Mouse (Mus musculus) thymus, postnatal 4 days (tissue): Measurements from ENCODE around the gene Dlgap1.
A peak's percentile ranks its signal among the peaks of the same experiment; 100 is the strongest.

Experiments used
- DNase-seq: peaks from one replicate; pipeline ENCODE4 v3.0.0; 2021

Gene Dlgap1

DNA sequence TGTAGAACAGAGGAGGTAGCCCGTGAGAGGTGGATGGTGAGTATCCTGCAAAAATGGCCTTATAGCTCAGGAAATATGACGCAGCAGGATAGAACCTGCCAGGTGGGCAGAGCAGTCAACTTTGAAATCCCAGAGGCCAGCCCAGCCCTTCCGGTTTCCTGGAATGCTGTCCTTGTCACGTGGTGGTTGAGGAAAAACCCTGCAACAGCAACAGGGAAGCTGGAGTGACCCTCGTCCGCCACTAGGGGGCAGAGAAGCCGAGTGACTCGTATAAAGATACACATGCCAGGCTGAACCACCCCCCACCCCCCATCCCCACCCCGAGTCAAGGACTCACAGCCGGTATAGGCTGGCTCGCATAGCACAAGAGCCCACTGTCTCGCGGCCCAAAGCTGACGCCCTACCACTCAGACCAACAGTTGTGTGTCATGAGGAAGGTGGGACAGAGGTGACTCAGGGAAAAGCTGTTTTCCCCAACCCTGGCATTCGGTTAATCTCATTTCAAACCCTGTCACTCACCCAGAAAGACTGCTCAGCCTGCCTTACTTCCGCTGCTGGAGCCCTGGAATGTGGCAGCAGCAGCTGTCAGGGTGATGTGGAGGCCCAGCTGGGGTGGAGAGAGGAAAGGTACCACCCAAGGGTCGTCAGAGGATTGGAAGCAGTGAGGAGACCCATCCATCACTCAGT lies 769.4 kb downstream of the Dlgap1 start:
- peak; percentile 83 for DNase-seq

DNA sequence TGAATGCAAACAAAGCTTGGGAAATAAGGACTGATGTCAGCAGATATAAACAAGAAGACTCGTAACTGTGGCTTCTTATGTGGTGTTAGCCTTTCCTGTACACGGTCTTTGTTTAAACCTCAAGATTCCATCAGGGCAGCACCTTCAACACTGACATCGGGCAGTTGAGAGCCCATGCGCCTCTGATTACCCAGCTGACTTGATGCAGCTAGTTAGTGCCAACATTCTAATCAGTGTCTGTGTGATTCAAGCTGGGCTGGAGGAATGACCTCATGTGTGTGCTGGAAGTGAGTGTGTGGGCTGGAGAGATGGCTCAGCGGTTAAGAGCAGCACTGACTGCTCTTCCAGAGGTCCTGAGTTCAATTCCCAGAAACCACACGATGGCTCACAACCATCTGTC lies 770.5 kb downstream of the Dlgap1 start:
- DNase-seq, result no peak

DNA sequence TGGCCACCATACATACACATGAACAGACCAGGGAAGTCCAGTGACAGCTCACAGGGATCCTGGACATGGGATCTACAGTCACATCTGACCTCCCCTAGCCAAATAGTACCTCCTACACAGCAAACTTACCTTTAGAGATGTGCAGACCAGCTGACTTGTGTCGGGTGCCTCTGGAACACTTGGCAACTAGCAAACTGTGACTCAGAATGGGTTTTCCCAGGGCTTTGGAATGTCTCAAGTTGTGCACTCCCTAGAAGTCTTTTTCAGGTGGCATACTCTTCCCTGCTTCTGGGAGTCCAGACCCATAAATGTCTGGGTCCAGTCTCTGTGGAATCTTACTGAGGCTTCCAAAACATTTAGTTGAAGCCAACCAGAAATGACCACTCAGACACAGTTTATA lies 772.8 kb downstream of the Dlgap1 start:
- no peak for DNase-seq

DNA sequence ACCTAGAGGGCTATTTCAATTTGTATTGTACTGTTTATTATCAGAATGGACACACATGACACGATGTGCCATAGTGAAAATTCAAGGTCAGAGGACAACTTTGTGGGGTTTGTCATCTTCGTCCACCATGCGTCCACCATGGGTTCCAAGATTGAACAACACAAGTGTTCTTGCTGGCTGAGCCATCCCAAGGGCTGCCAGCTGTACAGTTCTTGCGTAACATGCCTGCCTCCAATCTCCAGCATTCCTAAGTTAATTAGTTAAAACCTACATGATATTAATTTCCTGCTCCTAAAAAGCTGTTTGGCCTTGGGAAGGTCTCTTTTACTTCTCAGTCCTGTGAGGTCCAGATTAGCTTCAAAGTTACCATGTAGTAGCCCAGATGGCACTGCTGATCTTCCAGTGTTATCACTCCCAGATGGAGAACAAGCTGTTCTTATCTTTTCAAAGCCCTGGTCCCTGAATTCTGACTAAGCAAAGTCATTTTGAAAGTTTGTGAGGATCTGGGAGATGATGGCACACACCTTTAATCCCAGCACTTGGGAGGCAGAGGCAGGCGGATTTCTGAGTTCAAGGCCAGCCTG lies 775.8 kb downstream of the Dlgap1 start:
- no peak for DNase-seq

DNA sequence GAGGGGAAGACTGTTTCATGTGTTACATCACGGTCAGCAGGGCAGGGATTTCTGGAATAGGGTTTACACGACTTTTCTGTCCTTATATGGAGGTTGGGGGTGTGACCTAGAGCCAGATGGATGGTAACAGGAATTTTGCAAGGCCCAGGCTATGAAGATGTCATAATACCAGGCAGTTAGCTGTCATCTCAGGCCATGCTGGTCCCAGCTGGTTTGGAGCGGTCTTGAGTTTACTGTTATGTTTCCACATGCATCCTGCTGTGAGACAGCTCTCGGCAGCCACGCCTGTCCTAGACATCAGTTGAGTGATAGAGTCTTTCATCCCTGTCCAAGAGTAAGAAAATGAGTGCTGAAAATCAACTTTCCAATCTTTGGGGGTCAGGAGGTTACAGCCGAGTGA lies 776.5 kb downstream of the Dlgap1 start:
- DNase-seq, result no peak

DNA sequence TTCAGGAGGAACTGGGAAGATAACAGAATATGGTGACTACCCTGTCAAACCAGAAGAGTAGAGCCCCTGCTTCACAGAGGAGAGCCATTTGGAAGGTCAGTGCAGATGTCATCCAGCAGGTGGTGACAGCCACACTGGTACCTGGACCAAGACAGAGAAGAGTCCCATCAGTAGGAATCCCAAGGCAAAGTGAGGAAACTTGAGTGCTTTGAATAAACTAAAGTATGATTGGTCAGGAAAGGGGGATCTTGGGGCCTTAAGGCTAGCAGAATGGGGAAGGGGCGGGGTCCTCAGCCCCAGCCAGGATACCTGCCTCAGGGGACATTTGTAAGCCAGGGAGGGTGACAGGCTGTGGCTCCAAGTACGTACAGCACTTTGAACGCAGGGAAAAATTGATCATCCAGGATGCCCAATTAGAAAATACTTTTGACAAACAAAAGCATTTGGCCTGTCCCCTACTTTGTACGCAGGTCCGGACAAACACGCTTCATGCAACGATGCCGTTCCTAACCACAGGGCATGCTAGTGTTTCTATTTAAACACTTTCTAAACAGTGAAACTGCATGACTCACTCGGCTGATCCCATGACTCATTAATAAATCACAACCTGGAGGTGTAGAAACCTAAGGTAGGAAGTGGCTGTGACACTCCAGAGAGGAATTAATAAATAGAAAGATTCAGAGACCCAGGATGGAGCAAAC lies 777.7 kb downstream of the Dlgap1 start:
- no peak for DNase-seq

DNA sequence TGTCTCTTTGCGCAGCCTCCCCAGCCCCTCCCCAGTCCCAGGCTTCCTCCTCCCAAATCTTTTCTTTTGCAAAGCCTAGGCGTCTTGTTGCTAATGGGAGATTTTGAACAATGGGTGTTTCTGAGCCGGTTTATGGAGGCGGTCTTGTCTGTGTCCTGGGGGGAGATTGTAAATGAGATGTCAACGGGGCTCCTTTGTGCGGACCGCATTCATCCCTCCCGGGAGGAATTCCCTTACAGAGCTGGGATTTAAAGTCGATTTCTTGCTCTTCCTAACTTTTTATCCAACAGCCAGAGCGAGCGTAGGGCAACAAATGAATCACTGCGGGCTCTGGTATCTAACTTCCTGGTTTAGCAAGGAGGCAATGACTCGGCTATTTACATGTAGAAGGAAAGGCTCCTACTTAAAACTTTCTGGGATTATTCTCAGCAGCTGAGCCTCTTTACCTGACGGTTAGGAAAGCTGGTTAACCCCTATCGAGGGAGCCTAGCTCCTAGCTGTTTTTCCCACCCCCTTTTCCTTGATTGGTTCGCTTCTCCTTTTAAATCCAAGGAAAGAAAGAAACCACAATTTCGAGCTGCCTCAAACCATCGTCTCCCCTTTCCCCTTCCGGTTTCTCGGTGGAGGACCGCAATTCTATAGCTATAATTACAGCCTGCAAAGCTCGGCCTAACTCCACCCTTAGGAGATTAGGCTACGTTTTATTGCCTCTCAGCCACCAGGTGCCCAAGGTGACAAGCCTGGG lies 779.0 kb downstream of the Dlgap1 start:
- DNase-seq, result no peak

DNA sequence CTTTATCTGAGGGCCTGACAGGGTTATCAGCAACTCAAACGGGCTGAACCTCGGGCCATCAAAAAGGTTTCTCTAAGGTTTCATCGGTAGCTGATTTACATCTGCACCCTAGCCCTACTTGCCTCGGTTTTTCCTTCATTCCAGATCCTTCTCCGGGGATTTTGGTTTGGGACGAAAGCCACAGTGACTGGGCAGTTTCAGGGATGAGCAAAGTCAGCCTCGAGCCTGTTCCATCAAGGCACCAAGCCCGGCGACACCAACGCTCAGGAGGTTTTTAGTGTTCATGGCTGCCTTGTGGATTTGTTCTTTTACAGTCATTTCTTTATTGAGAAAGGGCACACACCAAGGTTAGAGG lies 779.6 kb downstream of the Dlgap1 start:
- DNase-seq, result no peak

DNA sequence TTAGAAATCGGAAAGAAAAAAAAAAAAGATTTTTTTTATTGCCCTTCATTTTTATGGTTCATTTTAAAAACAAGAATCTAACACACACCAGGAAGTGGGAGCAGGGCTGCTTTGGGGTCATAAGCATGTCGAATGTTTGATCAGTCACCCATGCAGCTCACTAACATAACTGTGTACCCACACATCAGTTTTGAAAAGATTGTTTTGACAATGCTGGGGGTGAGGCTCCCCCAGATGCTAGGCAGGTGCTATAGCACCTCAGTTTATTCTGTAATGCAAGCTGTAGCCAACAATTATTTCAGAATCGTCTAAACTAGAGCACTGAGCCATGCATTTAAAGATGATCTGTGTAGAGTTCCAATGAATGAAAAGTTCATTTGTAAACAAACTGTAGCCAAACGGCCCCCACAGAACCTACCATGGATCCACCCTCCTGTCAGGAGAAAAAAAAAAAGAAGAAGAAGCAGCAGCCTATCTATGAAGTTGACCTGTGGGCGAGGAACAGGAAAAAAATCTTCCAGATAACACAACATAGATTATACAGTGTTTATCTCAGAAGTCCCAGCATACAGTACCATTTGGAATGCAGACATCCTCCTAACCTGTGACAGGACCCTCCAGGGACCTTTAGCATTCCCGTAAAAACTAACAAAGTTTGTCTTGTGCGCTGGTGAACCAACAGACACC lies 780.2 kb downstream of the Dlgap1 start:
- DNase-seq, result no peak

DNA sequence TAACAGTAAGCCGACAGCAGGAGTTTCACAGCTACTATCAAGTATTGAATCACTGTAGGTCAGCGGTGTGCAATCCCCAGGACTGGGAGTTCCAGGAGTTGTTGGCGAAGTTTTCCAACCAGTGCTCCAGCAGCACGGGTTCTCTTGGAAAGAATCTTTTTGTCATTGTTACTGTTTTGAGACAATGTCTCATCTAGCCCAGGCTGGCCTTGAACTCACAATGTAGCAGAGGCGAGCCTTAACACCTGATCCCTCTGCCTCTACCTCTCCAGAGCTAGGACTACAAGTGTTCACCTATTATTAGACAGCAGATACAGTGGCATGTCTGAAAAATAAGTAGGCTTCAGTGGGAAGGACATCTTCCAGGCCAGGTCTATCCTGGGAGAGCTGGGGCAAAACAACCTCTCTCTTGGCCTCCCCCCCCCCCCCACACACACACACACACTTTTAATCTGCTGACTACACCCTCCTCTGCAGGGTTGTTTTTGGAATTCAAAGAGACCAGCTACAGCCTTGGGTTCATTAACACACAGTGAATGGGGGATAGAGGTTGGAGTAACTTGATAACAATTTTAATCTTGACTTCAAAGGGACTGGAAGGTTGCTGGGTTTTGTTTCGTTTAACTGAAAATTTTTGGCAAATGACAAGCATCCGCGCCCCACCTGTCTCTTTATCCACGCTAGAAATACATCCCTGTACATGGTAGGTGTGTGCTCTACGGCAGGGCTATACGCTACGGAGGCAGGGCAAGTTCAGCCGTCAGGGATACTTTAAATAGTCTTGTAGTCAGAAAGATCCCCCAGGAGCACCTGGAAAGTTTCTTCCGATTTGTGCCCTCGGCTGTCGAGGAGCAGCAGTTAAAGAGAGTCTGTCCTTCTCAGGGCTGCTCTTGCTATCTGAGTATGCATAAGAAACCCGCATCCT lies 781.6 kb downstream of the Dlgap1 start:
- no peak for DNase-seq

DNA sequence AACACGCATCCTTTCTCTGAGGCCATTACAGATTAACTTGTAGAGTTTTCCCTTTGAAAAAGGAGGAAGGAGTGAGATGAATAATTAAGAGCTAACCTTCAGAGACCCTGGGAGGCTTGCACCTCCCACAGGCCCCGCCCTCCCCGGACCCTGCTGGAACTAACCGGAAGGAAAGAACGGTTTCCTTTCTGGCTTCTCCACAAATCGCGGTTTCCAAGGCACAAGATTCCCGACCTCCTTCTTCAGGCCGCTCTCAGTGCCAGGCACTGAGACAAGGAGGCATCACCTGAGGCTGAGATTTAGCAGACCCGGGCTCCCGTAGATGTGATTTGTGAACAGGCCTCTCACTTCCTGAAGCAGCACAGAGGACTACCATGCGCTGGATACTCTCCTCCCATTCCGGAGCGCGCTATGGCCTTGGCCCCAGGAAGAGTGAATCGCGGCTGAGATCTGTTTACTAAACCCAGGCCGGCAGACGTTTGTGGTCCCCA lies 782.3 kb downstream of the Dlgap1 start:
- peak; percentile 34 for DNase-seq

DNA sequence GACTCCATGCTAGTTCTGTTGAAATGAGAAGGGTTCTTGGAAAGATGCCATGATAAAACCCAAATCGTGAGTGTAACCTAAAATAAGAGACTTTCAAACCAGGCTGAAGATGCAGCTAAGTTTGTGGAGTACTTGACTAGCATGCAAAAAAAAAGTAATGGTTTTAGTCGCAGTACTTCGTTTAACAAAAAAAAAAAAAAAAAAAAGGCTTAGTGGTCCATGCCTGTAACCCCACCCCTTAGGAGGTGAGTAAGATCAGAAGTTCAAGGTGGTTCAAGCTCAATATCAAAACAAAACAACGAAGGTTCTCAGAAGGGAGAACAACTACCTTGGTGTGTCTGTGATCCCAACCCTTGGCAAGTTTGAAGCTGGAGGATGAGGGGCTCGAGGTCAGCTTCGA lies 782.8 kb downstream of the Dlgap1 start:
- no peak for DNase-seq

DNA sequence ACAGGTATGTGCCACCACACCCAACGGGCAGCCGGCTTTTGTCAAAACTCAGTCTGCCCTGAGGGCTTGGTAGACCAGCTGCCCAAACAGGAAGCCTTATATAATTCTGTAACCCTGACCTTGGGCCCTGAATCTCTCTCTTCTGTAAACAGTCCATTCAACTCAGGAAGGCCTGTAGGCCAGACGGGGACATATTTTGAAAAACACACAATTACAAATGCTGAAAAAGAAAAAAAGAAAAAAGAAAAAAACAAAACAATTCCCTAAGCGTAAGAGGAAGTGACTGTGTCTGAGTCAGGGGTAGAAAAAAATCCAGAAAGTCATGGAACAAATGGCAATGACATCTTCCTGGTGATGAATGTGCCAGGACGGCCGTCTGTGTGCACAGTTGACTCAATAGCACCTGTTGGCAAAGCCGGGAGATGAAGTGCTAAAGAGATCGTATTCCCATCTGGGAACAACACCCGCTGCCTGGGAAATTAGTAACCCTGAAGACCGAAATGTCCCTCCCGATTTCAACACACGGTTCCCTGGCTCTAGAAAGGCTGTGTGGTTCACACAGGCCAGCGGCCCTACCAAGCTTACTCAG lies 784.7 kb downstream of the Dlgap1 start:
- no peak for DNase-seq

DNA sequence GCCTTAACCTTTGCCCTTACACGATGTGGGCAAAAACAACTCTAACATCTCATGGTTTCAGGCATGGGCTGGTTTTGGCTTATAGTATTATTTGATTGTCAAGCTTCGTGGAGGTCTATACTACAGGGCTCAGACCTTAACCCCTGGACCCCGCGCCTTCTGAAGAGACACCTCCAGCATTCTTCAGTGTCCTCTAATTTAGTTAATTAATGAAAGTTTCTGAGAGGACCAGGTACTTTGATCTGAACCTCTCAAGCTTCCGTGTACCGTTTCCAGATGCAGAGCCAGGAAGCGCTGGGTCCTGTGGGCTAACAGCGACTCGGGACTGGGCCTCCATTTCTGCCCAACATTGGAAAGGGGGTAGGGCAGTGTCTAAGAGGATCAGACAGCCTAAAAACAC lies 785.2 kb downstream of the Dlgap1 start:
- no peak for DNase-seq

DNA sequence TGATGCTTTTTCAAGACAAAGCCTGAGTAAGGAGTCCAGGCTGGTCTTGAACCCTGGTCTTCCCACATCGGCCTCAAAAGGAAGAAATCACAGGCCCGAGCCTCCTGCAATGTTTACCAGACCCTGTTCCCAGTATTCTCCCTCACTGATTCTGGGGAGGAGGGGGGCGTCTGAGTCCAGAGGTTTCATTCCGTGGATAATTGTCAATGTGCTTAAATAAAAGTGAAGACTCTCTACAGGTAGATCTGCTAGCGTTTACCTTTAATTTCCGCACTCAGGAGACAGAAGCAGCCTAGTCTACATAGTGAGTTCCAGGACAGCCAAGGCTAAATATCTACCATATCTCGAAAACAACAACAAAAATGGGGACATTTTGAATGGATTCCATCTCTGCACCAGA lies 785.8 kb downstream of the Dlgap1 start:
- DNase-seq, result no peak

DNA sequence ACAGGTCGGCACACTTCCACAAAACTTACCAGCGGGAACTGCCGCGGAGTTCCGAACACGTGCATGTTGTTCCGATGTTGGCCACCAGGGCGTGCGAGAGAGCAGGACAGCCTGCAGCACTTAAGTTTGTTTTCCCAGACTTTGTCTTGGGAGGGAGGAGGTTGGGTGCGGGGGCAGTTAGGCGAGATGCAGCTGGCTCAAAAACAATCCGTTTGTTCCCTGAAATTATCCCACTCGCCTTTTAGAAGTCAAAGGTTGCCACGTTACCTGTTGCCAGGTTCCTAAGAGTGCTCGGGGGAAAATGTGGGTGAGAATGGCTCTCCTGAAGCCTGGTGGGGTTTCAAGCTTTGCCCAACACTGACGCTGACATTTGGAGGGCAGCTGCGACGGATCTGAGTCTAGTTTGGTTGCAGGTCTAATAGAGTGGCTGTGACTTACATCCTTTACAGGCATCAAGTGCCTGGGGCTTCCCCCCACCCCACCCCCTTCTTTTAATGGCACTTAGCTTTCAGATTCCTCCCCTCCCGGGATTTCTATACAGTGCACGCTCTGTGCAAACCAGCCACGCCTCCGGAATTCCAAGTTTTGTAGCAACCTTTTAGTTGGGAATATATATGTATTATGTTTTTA lies 786.3 kb downstream of the Dlgap1 start:
- DNase-seq, result peak; percentile 91

DNA sequence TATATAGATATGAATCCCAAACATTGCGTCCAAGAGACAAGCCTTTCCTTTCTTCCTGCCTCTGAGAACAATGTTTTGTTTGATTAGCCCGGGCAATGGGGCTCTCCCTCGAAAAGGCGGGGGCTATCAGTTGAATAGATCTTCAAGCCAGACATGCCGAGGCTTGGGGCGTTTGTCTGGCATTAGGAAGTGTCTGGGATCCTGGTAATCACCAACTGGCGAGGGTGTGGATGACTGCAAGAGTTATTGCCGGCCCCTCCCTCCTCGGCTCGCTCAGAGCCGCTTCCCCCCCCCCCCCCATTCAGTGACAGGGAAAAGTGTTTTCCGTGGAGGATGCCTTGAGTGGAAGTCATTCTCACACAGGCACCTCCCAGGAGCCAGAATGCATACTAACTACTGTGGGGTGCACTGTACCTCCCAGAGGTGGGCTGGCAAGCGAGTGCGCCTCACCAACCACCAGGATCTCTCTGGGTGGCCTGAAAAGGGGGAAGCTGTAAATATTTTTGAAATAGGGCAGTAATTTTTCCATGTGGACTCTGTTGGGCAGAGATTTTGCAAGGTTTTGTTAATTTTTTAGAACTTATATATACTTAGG lies 786.9 kb downstream of the Dlgap1 start:
- no peak for DNase-seq

DNA sequence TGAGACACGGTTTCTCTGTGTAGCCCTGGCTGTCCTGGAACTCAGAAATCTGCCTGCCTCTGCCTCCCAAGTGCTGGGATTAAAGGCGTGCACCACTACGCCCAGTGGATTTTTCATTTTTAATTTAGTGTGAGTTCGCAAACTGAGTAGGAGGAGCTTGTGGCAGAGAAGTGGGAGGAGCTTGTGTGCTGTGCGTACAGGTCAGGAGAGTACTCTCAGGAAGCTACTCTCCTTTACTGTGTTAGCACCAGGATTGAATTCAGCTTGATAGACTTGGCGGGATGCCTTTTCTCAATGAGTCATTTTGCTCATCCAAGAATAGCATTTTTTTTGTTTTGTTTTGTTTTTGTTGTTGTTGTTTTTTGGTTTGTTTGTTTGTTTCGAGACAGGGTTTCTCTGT lies 793.1 kb downstream of the Dlgap1 start:
- no peak for DNase-seq

DNA sequence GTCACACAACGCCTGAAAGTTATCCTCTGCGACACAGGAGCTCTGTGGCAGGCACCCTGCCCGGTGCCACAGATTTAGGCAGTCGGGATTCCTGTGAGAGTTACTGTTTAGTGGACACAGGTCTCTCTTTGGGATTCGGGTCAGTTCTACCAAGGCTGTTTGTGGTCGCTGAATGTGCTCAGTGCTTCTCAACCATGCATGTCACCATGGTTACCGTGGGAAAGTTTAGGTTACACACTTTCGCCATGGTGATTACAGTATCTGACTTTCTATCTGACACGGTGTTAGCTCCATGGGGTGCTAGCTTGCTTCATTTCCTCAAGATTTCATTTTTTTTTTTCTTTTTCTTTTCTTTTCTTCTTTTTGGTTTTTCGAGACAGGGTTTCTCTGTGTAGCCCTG lies 793.8 kb downstream of the Dlgap1 start:
- DNase-seq, result no peak

DNA sequence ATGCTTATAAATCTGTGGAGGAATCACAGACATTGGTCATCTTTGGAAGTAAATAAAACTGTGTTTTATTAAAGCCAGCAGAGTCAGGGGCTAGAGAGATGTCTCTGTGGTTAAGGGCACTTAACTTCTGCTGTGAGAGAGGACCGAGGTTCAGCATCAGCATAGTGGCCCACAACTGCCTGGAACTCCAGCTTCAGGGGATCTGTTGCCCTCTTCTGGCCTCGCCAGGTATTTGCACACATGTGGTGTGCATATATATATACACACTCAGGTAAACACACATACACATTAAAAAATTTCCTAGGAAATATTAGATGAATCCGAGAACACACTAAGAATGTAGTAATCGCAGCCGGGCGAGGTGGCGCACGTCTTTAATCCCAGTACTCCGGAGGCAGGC lies 796.5 kb downstream of the Dlgap1 start:
- no peak for DNase-seq

DNA sequence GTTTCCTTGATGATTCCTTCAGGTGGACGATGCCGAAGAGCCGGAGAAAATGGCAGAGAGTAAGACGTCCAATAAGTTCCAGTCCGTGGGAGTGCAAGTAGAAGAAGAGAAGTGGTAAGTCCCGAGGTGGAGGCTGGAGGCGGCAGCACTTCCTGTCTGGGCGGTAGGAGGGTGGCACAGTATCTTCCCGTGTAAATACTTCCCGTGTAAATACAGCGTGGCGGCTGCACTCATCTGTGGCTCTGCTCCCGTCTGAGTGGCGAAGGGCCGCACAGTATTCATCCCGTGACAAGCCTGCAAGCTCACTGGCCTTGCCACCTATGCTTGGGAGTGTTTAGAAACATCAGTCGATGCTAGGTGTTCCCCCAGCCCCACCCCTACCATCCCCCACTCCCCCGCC lies 797.1 kb downstream of the Dlgap1 start:
- DNase-seq, result no peak
